Mouse (Mus musculus) bone marrow, adult 2 months (tissue): ENCODE measurements at regions not wholly inside any gene's neighbourhood (a gene's known extent, or its start where the extent isn't known, plus 50 kb on each side); places are given as distances from the start of the nearest gene placed in this dataset.

Experiments
- H3K27ac ChIP-seq: fragments of 200-500 bp; 2 replicates; pipeline ENCODE4 v1.5.1; 2012; ENCODE audit warnings: low read depth, mild to moderate bottlenecking, control low read depth, inconsistent platforms, low read length; ENCODE audit not compliant: control insufficient read depth, poor library complexity, insufficient read depth
- H3K4me1 ChIP-seq: fragments of 200-500 bp; 2 replicates; pipeline ENCODE4 v1.6.1; 2011; ENCODE audit warnings: low read length; ENCODE audit not compliant: control insufficient read depth, insufficient read depth
- H3K4me3 ChIP-seq: fragments of 200-500 bp; replicated peaks from 2 replicates; pipeline ENCODE3; 2011; ENCODE audit warnings: mild to moderate bottlenecking, low read depth, low read length, control low read depth; ENCODE audit not compliant: control insufficient read depth
- CTCF ChIP-seq: fragments of 200-500 bp; IDR thresholded peaks from 2 replicates; pipeline ENCODE4 v1.5.1; 2011; ENCODE audit warnings: low read length, control low read depth; ENCODE audit not compliant: control insufficient read depth, insufficient read depth
- POLR2A ChIP-seq: fragments of 200-500 bp; IDR thresholded peaks from 2 replicates; pipeline ENCODE4 v1.6.1; 2011; ENCODE audit warnings: low read depth, mild to moderate bottlenecking, control low read depth, low read length, borderline replicate concordance; ENCODE audit not compliant: control insufficient read depth
- WGBS: fragments of 180-500 bp; shearing (Covaris S2); methylation state at CpG from one replicate; pipeline ENCODE4 v1.1.7; 2018; 5-methylcytosine and 5-hydroxymethylcytosine counted together

GRCm38 (mm10) chr14:120140211-120140610 is 98.0 kb upstream of the Oxgr1 start:
- Histone ChIP-seq H3K4me1 (no peaks in the 10 kb centered on the region; the same call in 1 of the 2 replicates), H3K4me3 (no peak overlapping the region), H3K27ac (no peak overlapping the region)
- 91% methylated on average over 8 of the region's 8 CpGs for WGBS
- no peak for TF ChIP-seq CTCF
- TF ChIP-seq POLR2A = no peak

GRCm38 (mm10) chr14:120140791-120141747 is 98.8 kb upstream of the Oxgr1 start:
- no peak for TF ChIP-seq POLR2A
- no peak for TF ChIP-seq CTCF
- H3K4me1 ChIP-seq = no peaks in the 10 kb centered on the region; the same call in 1 of the 2 replicates
- WGBS = 79% methylated on average over 14 of the region's 14 CpGs
- H3K4me3 ChIP-seq = no peak overlapping the region
- no peak overlapping the region for H3K27ac ChIP-seq

GRCm38 (mm10) chr14:120142281-120142680 is 100.0 kb upstream of the Oxgr1 start:
- TF ChIP-seq CTCF = no peak
- no peak for TF ChIP-seq POLR2A
- no peak overlapping the region for H3K27ac ChIP-seq
- H3K4me3 ChIP-seq = no peak overlapping the region
- H3K4me1 ChIP-seq = no peaks in the 10 kb centered on the region; the same call in 1 of the 2 replicates
- WGBS = 80% methylated on average over 4 of the region's 4 CpGs

GRCm38 (mm10) chr14:120144451-120144850 is 102.2 kb upstream of the Oxgr1 start:
- Histone ChIP-seq H3K27ac (no peak overlapping the region), H3K4me3 (no peak overlapping the region), H3K4me1 (no peaks in the 10 kb centered on the region)
- 89% methylated on average over 6 of the region's 6 CpGs for WGBS
- TF ChIP-seq CTCF (no peak), POLR2A (no peak)

- no peak for TF ChIP-seq POLR2A
- no peak for TF ChIP-seq CTCF
- H3K4me3 ChIP-seq = no peak overlapping the region
- no peaks in the 10 kb centered on the region for H3K4me1 ChIP-seq
- no peak overlapping the region for H3K27ac ChIP-seq
- 87% methylated on average over 11 of the region's 11 CpGs for WGBS
Measured at GRCm38 (mm10) chr14:120146312-120146711, 104.1 kb upstream of the Oxgr1 start.

GRCm38 (mm10) chr14:120146908-120147770 is 104.9 kb upstream of the Oxgr1 start:
- no peak overlapping the region for H3K27ac ChIP-seq
- WGBS = 78% methylated on average over 8 of the region's 8 CpGs
- H3K4me1 ChIP-seq = no peaks in the 10 kb centered on the region
- H3K4me3 ChIP-seq = no peak overlapping the region
- TF ChIP-seq POLR2A (no peak), CTCF (no peak)

GRCm38 (mm10) chr14:120148803-120149202 is 106.6 kb upstream of the Oxgr1 start:
- 84% methylated on average over 11 of the region's 11 CpGs for WGBS
- Histone ChIP-seq H3K27ac (no peak overlapping the region), H3K4me1 (no peaks in the 10 kb centered on the region), H3K4me3 (no peak overlapping the region)
- TF ChIP-seq CTCF (no peak), POLR2A (no peak)

- Histone ChIP-seq H3K27ac (no peak overlapping the region), H3K4me3 (no peak overlapping the region), H3K4me1 (no peaks in the 10 kb centered on the region)
- no peak for TF ChIP-seq CTCF
- no peak for TF ChIP-seq POLR2A
- WGBS = 86% methylated on average over 11 of the region's 11 CpGs
Measured at GRCm38 (mm10) chr14:120149341-120149741, 107.1 kb upstream of the Oxgr1 start.
